Comparison of ENCODE assay signal across 22 mouse cellular contexts in genomic region chr7:135571392-135571791, GRCm38 (mm10). TPM values are rescaled to one million over a fixed set of nuclear protein-coding genes. Genes with fewer than 3 reads are reported as not detected.
DNase-seq lines count a peak whose midpoint lies in the region; ATAC-seq and TF ChIP-seq lines count a peak whose summit lies in the region.
"Had no signal": no experiment of that assay in that cellular context is flagged by ENCODE, and none has a peak within 500 bp of the region (broad histone marks: within the 10 kb centered on the region; RNA-seq: fewer than 3 reads in every experiment).

No protein-coding gene starts in this region.

- no peak for ATAC-seq in activated CD4-positive, CD25-positive, alpha-beta regulatory T cell, adult 4 months
- ATAC-seq: hindbrain, embryonic 16.5 days had no signal

- TF ChIP-seq POLR2A in cerebellum, adult 2 months (IDR thresholded peaks at IDR 0.05; ENCODE audit: borderline replicate concordance, insufficient read depth, low read length), result no peak

- no peaks in the 10 kb centered on the region for H3K27me3 ChIP-seq in cerebellum, adult 2 months (ENCODE audit: control insufficient read depth, insufficient read depth, low read length)
- no peaks in the 10 kb centered on the region for H3K27me3 ChIP-seq in embryonic facial prominence, embryonic 10.5 days (replicated peaks; ENCODE audit: low read depth, poor library complexity, severe bottlenecking)
- H3K27me3 ChIP-seq: neural tube, embryonic 12.5 days had no signal

- peak; percentile 49 for DNase-seq in left cerebral cortex, postnatal 4 days
- no peak for DNase-seq in left cerebral cortex, adult 18-20 months (ENCODE audit: low spot score in 2 of 2)
- DNase-seq in cerebellum, adult 2 months, result peak; percentile 87 to 88
- no peak for DNase-seq in embryonic facial prominence, embryonic 10.5 days (ENCODE audit: low spot score)
- DNase-seq in lung, postnatal 10 days, result no peak
- no peak for DNase-seq in kidney, adult 18-20 months
- DNase-seq: adrenal gland, postnatal 36 days; forebrain, postnatal 0 days; kidney, adult 11 months; kidney, postnatal 36 days; lung, postnatal 36 days; right cerebral cortex, postnatal 25 days had no signal

- peaks cover 21% of the 10 kb centered on the region for H3K4me1 ChIP-seq in cerebellum, adult 2 months (ENCODE audit: control insufficient read depth, insufficient read depth, low read length)
- peaks cover 39% of the 10 kb centered on the region for H3K4me1 ChIP-seq in embryonic facial prominence, embryonic 10.5 days
- H3K4me1 ChIP-seq: neural tube, embryonic 12.5 days had no signal

- peak overlapping the region; percentile 17; the same call in 1 of the 2 replicates for H3K27ac ChIP-seq in cerebellum, adult 2 months (ENCODE audit: insufficient read depth, low read length)
- peak overlapping the region; percentile 49 for H3K27ac ChIP-seq in embryonic facial prominence, embryonic 10.5 days (replicated peaks)
- H3K27ac ChIP-seq: neural tube, embryonic 12.5 days had no signal

- intact Hi-C loops in left cerebral cortex, postnatal 4 days (cut with DNase I), result no loop called here

- no peak overlapping the region for H3K4me3 ChIP-seq in cerebellum, adult 2 months (replicated peaks; ENCODE audit: insufficient read depth, low read depth, low read length)
- H3K4me3 ChIP-seq in embryonic facial prominence, embryonic 10.5 days, result no peak overlapping the region
- H3K4me3 ChIP-seq: neural tube, embryonic 12.5 days had no signal

- no peaks in the 10 kb centered on the region for H3K36me3 ChIP-seq in embryonic facial prominence, embryonic 10.5 days (replicated peaks)
- H3K36me3 ChIP-seq: neural tube, embryonic 12.5 days had no signal

- H3K9me3 ChIP-seq in embryonic facial prominence, embryonic 10.5 days, result no peaks in the 10 kb centered on the region

- TF ChIP-seq CTCF in cerebellum, adult 2 months (IDR thresholded peaks at IDR 0.05; ENCODE audit: borderline replicate concordance, insufficient read depth, low read depth, low read length), result no peak

RNA-seq across cellular contexts. Expression of gene Ptpre, which starts 34.1 kb away (rescaled TPM):
- total RNA-seq in left cerebral cortex, postnatal 4 days (2021), result 10 to 100 TPM; 25.1 to 26.2 TPM
- 10 to 100 TPM; 23.7 to 25.4 TPM for total RNA-seq in left cerebral cortex, adult 18-20 months (2021)
- 20.8 and 21.2 TPM in 2 replicates for polyA plus RNA-seq in cerebellum, adult 2 months (2012; rRNA removed)
- 0.68 and 1.0 TPM in 2 replicates for polyA plus RNA-seq in embryonic facial prominence, embryonic 10.5 days (2016; fragmentation: Nextera tagmentation; extraction: Ambion mirVana)
- polyA plus RNA-seq in activated CD4-positive, CD25-positive, alpha-beta regulatory T cell, adult 4 months (2017; shearing (Covaris generic)), result 10 to 100 TPM; 25.5 to 31.1 TPM

RNA-seq across cellular contexts. Expression of gene Clrn3, which starts 42.9 kb away (rescaled TPM):
- total RNA-seq in left cerebral cortex, postnatal 4 days (2021), result not detected
- not detected for total RNA-seq in left cerebral cortex, adult 18-20 months (2021)
- not detected in 2 replicates for polyA plus RNA-seq in cerebellum, adult 2 months (2012; rRNA removed)
- polyA plus RNA-seq in embryonic facial prominence, embryonic 10.5 days (2016; fragmentation: Nextera tagmentation; extraction: Ambion mirVana), result not detected in 2 replicates
- not detected for polyA plus RNA-seq in activated CD4-positive, CD25-positive, alpha-beta regulatory T cell, adult 4 months (2017; shearing (Covaris generic))
- total RNA-seq: adrenal gland, postnatal 36 days; gastrocnemius, postnatal 10 days; heart, postnatal 25 days; layer of hippocampus, postnatal 14 days; left cerebral cortex, postnatal 25 days; liver, adult 2 months; monocyte, adult 5-6 weeks had no signal
- polyA plus RNA-seq: forebrain, postnatal 0 days; heart, embryonic 11.5 days; hindbrain, embryonic 16.5 days; neural tube, embryonic 12.5 days had no signal

Comparison
In these comparisons a context has a peak if more than half of its experiments do, and no peak if none do; other contexts are left out.
1. DNase-seq: peak in left cerebral cortex, postnatal 4 days (single experiment) and cerebellum, adult 2 months (2 of 2); none in left cerebral cortex, adult 18-20 months (0 of 2), embryonic facial prominence, embryonic 10.5 days (single experiment), lung, postnatal 10 days (single experiment) and kidney, adult 18-20 months (single experiment).
2. RNA of gene Ptpre, which starts 34.1 kb away (polyA plus RNA-seq): 25.5 to 31.1 TPM in activated CD4-positive, CD25-positive, alpha-beta regulatory T cell, adult 4 months and 20.8 to 21.2 TPM in cerebellum, adult 2 months; 0.68 to 1.0 TPM in embryonic facial prominence, embryonic 10.5 days; every median in the first group is over 10 times any median in the second.